Mouse (Mus musculus) C2C12 (cell line): ENCODE results near the gene Rhd.

Experiments
- CTCF ChIP-seq: IDR thresholded peaks from one replicate; pipeline ENCODE4 v1.5.1; 2011; ENCODE audit not compliant: control insufficient read depth, insufficient read depth, insufficient read length
- MAX ChIP-seq: IDR thresholded peaks from one replicate; pipeline ENCODE4 v1.6.1; 2011; ENCODE audit warnings: mild to moderate bottlenecking, control low read depth
- MYOG ChIP-seq: IDR thresholded peaks from one replicate; pipeline ENCODE4 v1.6.1; 2011; ENCODE audit not compliant: control insufficient read depth, insufficient read length; ENCODE audit errors: extremely low read depth
- USF1 ChIP-seq: IDR thresholded peaks from one replicate; pipeline ENCODE4 v1.6.1; 2011; ENCODE audit warnings: low read depth, mild to moderate bottlenecking, control low read depth, moderate library complexity

GRCm38 (mm10) chr4:134856056-134856455 is 8.3 kb upstream of the Rhd start:
- no peak for TF ChIP-seq CTCF
- no peak for TF ChIP-seq USF1
- TF ChIP-seq MYOG: no peak
- TF ChIP-seq MAX: no peak
